Mouse (Mus musculus): ENCODE measurements around the gene Inf2. TPM values are rescaled to one million over a fixed set of nuclear protein-coding genes. Genes with fewer than 3 reads are reported as not detected.
A peak's percentile ranks its signal among the peaks of the same experiment; 100 is the strongest.

Inf2 gene
- polyA plus RNA-seq, 1 experiment from 2014 or later = 1.3 TPM

DNA sequence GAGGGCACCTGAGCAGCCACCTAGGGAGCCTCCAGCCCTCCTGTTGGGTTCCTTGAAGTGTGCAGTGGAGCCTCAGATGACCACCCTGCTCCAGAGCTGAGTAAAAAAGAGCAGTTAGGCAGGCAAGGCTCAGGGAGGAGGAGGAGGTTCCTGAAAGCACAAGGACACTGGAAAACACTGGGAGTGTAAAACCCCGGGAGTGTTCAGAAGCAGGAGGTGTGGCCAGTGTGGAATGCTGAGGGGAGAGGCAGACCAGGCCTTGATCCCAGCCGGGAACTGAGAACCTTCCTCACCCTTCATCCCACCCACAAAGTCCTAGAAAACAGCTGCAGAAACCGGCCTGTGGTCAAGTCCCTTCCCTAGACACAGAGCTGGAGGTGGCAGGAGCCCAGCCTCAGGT is 11.8 kb upstream of the Inf2 start:
- Histone ChIP-seq H3K36me3 (replicated peaks) (no peaks in the 10 kb centered on the region), H3K27ac (peak overlapping the region; percentile 70), H3K9me3 (no peaks in the 10 kb centered on the region), H3K27me3 (ENCODE audit: poor library complexity, severe bottlenecking) (peaks cover 17% of the 10 kb centered on the region), H3K4me1 (peaks cover 28% of the 10 kb centered on the region), H3K4me3 (no peak overlapping the region)
- 12% methylated on average over 3 of the region's 3 CpGs for WGBS
- no peak for DNase-seq (ENCODE audit: extremely low spot score, low spot score)

GRCm38 (mm10) chr12:112578296-112579090 is 10.1 kb upstream of the Inf2 start:
- Histone ChIP-seq H3K36me3 (replicated peaks) (no peaks in the 10 kb centered on the region), H3K27ac (peak overlapping the region; percentile 12; the same call in 1 of the 2 replicates), H3K9me3 (no peaks in the 10 kb centered on the region), H3K27me3 (ENCODE audit: poor library complexity, severe bottlenecking) (peaks cover 17% of the 10 kb centered on the region), H3K4me3 (no peak overlapping the region), H3K4me1 (peaks cover 30% of the 10 kb centered on the region)
- DNase-seq (ENCODE audit: extremely low spot score, low spot score) = no peak
- WGBS = 74% methylated on average over 6 of the region's 6 CpGs

- WGBS = 54% methylated on average over 5 of the region's 5 CpGs
- H3K27ac ChIP-seq = peak overlapping the region; percentile 51; the same call in 1 of the 2 replicates
- H3K9me3 ChIP-seq = no peaks in the 10 kb centered on the region
- no peak for DNase-seq (ENCODE audit: extremely low spot score, low spot score)
- no peak overlapping the region for H3K4me3 ChIP-seq
- H3K36me3 ChIP-seq (replicated peaks) = no peaks in the 10 kb centered on the region
- H3K4me1 ChIP-seq = peaks cover 30% of the 10 kb centered on the region
- peaks cover 17% of the 10 kb centered on the region for H3K27me3 ChIP-seq (ENCODE audit: poor library complexity, severe bottlenecking)
Observed at GRCm38 (mm10) chr12:112579430-112579829, 9.2 kb upstream of the Inf2 start.

DNA sequence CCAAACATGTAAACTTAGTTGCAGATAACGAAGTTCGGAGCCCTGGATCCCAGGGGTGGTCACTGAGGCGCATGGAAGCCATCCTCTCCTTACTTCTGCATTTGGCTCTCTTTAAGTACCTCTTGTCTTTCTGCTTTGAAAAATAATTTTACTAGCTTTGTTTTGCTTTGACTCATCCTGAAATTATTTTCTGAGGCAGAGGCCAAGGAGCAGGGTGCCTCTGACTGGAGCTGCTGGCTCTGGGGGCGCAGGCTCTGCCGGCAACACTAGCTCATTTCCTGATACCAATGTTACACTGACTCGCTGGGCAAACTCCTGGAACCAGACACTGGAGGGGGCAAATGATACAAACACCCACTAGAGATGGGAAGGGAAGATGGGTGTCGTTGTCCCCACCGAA is 8.7 kb upstream of the Inf2 start:
- WGBS = 87% methylated on average over 8 of the region's 8 CpGs
- DNase-seq (ENCODE audit: extremely low spot score, low spot score) = no peak
- Histone ChIP-seq H3K4me3 (no peak overlapping the region), H3K4me1 (peaks cover 30% of the 10 kb centered on the region), H3K27me3 (ENCODE audit: poor library complexity, severe bottlenecking) (peaks cover 17% of the 10 kb centered on the region), H3K9me3 (no peaks in the 10 kb centered on the region), H3K27ac (no peak overlapping the region), H3K36me3 (replicated peaks) (no peaks in the 10 kb centered on the region)

DNA sequence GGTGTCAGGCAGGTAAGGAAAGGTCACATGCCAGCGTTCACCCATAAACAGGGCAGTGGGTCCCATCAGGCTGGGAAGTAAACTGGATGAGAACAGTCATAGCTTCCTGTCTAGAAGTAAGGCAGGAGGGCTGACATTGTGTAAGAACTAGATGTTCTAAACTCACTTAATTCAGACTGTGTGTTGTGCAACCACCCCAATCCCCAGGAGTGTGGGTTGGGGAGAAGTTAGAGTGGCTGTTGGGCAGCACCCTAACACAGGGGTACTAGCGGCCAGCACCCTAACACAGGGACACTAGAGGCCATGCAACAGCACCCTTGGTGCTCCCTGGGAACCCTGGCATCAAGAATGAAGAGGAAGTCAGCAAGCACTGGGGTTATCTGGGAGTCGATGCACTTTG is 7.5 kb upstream of the Inf2 start:
- peaks cover 24% of the 10 kb centered on the region for H3K27me3 ChIP-seq (ENCODE audit: poor library complexity, severe bottlenecking)
- no peaks in the 10 kb centered on the region for H3K9me3 ChIP-seq
- no peak for DNase-seq (ENCODE audit: extremely low spot score, low spot score)
- H3K4me3 ChIP-seq = no peak overlapping the region
- no peak overlapping the region for H3K27ac ChIP-seq
- H3K36me3 ChIP-seq (replicated peaks) = no peaks in the 10 kb centered on the region
- H3K4me1 ChIP-seq = peaks cover 27% of the 10 kb centered on the region
- WGBS = 88% methylated on average over 3 of the region's 3 CpGs

DNA sequence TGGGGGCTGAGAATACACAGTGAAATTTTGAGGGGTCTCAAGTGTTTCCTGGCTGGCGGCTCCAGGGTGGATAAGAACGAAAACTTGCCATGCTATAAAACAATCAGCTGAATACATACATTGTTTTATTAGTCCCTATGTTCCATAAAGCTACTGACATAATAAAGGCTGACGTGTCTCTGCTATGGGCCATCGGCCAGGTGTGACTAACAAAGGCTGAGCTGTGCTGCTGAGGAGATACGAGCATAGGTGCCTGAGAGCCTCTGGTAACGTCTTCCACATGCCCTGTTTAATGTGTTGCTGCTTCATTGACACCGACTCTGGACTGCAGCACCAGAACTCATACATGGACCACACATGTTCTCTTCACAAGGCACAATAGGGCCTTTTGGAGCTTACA is 3.6 kb upstream of the Inf2 start:
- Histone ChIP-seq H3K9me3 (no peaks in the 10 kb centered on the region), H3K36me3 (replicated peaks) (no peaks in the 10 kb centered on the region), H3K4me1 (peaks cover 32% of the 10 kb centered on the region), H3K4me3 (no peak overlapping the region), H3K27ac (no peak overlapping the region), H3K27me3 (ENCODE audit: poor library complexity, severe bottlenecking) (peaks cover 46% of the 10 kb centered on the region)
- WGBS = 88% methylated on average over 7 of the region's 7 CpGs
- no peak for DNase-seq (ENCODE audit: extremely low spot score, low spot score)

GRCm38 (mm10) chr12:112585924-112586538 is 2.6 kb upstream of the Inf2 start:
- no peak overlapping the region for H3K4me3 ChIP-seq
- 78% methylated on average over 7 of the region's 7 CpGs for WGBS
- no peaks in the 10 kb centered on the region for H3K36me3 ChIP-seq (replicated peaks)
- H3K27me3 ChIP-seq (ENCODE audit: poor library complexity, severe bottlenecking) = peaks cover 57% of the 10 kb centered on the region
- H3K4me1 ChIP-seq = peaks cover 32% of the 10 kb centered on the region
- H3K9me3 ChIP-seq = no peaks in the 10 kb centered on the region
- no peak overlapping the region for H3K27ac ChIP-seq
- DNase-seq (ENCODE audit: extremely low spot score, low spot score) = no peak

GRCm38 (mm10) chr12:112587125-112588124 is 1.2 kb upstream of the Inf2 start:
- no peaks in the 10 kb centered on the region for H3K36me3 ChIP-seq (replicated peaks)
- H3K9me3 ChIP-seq = no peaks in the 10 kb centered on the region
- H3K27me3 ChIP-seq (ENCODE audit: poor library complexity, severe bottlenecking) = peaks cover 61% of the 10 kb centered on the region
- peaks cover 33% of the 10 kb centered on the region for H3K4me1 ChIP-seq
- DNase-seq (ENCODE audit: extremely low spot score, low spot score) = no peak
- H3K4me3 ChIP-seq = no peak overlapping the region; the same call in 1 of the 2 replicates
- 82% methylated on average over 14 of the region's 14 CpGs for WGBS
- H3K27ac ChIP-seq = no peak overlapping the region; the same call in 1 of the 2 replicates

DNA sequence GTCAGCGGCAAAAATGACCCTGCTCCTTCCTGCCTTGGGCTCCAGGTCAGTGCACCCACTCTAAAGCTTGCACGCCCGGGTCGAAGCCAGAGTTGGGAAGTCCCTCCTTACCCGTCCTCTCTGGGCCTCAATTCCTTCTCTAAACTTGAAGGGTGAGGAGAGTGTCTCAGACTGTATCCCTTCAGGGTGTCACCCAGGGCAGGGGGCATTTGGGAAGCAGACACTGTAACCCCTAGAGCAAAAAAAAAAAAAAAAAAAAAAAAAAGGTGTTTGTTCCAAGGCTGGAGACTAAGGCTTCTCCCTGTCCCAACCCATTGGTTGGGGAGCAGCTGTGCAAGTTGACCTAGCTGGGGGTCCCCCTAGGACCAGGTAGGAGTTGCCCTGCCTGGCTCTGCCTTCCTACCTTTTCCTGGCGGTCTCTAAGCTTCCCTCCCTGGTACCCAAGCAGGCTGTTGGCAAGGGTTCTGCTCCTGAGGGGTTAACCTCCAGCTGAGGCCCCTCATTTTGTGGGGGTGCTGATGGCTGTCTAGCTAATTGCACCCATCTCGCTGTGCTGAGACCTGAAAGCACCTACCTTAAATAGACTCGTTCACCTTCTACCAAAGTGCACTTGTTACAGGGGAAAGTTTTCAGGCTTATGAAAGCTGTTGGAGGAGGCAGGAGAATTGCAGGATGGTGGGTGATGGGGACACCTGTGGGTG is 1.1 kb downstream of the Inf2 start:
- no peak for DNase-seq (ENCODE audit: extremely low spot score, low spot score)
- Histone ChIP-seq H3K36me3 (replicated peaks) (no peaks in the 10 kb centered on the region), H3K9me3 (no peaks in the 10 kb centered on the region), H3K4me3 (peak overlapping the region; percentile 65), H3K27me3 (ENCODE audit: poor library complexity, severe bottlenecking) (peaks cover 61% of the 10 kb centered on the region), H3K27ac (no peak overlapping the region), H3K4me1 (peaks cover 55% of the 10 kb centered on the region)
- 68% methylated on average over 8 of the region's 8 CpGs for WGBS

- 86% methylated on average over 8 of the region's 8 CpGs for WGBS
- no peak overlapping the region for H3K4me3 ChIP-seq
- H3K36me3 ChIP-seq (replicated peaks) = no peaks in the 10 kb centered on the region
- no peak overlapping the region for H3K27ac ChIP-seq
- peaks cover 57% of the 10 kb centered on the region for H3K27me3 ChIP-seq (ENCODE audit: poor library complexity, severe bottlenecking)
- no peak for DNase-seq (ENCODE audit: extremely low spot score, low spot score)
- H3K9me3 ChIP-seq = no peaks in the 10 kb centered on the region
- peaks cover 64% of the 10 kb centered on the region for H3K4me1 ChIP-seq
Observed at GRCm38 (mm10) chr12:112590566-112591239, 2.1 kb downstream of the Inf2 start.

GRCm38 (mm10) chr12:112591240-112591639 is 2.7 kb downstream of the Inf2 start:
- Histone ChIP-seq H3K27ac (no peak overlapping the region), H3K36me3 (replicated peaks) (no peaks in the 10 kb centered on the region), H3K9me3 (no peaks in the 10 kb centered on the region), H3K27me3 (ENCODE audit: poor library complexity, severe bottlenecking) (peaks cover 52% of the 10 kb centered on the region), H3K4me3 (no peak overlapping the region), H3K4me1 (peaks cover 63% of the 10 kb centered on the region)
- DNase-seq (ENCODE audit: extremely low spot score, low spot score) = no peak
- WGBS = 87% methylated on average over 5 of the region's 5 CpGs

Data from forebrain, embryonic 10.5 days (tissue).